Mouse (Mus musculus) embryonic facial prominence, embryonic 10.5 days (tissue): Measurements from ENCODE around the gene Smad9. TPM values are rescaled to one million over a fixed set of nuclear protein-coding genes. Genes with fewer than 3 reads are reported as not detected.
"Not testable (repeated sequence)": the region's sequence is repeated elsewhere in the genome, so short reads cannot be mapped to it uniquely, and the experiment has no call there.

Experiments
- DNase-seq: peaks from one replicate; pipeline ENCODE4 v3.0.0-alpha.2; 2017; ENCODE audit warnings: low spot score
- H3K27ac ChIP-seq: fragments of 300-500 bp; sonication (generic); replicated peaks from 2 replicates; pipeline ENCODE4 v1.5.1; 2016; ENCODE audit warnings: mild to moderate bottlenecking
- H3K27me3 ChIP-seq: fragments of 300-500 bp; sonication (generic); replicated peaks from 2 replicates; pipeline ENCODE4 v1.6.1; 2016; ENCODE audit warnings: low read depth, mild to moderate bottlenecking; ENCODE audit not compliant: poor library complexity, severe bottlenecking
- H3K36me3 ChIP-seq: fragments of 300-500 bp; sonication (generic); replicated peaks from 2 replicates; pipeline ENCODE4 v1.6.1; 2016; ENCODE audit warnings: mild to moderate bottlenecking, moderate library complexity
- H3K4me1 ChIP-seq: fragments of 300-500 bp; sonication (generic); 2 replicates; pipeline ENCODE4 v1.6.1; 2016
- H3K4me3 ChIP-seq: fragments of 300-500 bp; sonication (generic); 2 replicates; pipeline ENCODE4 v1.5.1; 2016; ENCODE audit warnings: mild to moderate bottlenecking, moderate library complexity
- H3K9me3 ChIP-seq: fragments of 300-500 bp; sonication (generic); 2 replicates; pipeline ENCODE4 v1.6.1; 2016; ENCODE audit warnings: mild to moderate bottlenecking
- WGBS: fragments of 180-500 bp; shearing (Covaris S2); methylation state at CpG from one replicate; pipeline ENCODE4 v1.1.7; 2016; 5-methylcytosine and 5-hydroxymethylcytosine counted together
- polyA plus RNA-seq: library from polyadenylated mRNA; unstranded; fragments of >200 nt; fragmentation: Nextera tagmentation; extraction: Ambion mirVana; gene quantifications from 2 replicates; pipeline ENCODE4 v1.2.1, GENCODE M21; 2016

Smad9 gene
- polyA plus RNA-seq, 1 experiment from 2014 or later, result 0.42 TPM

GRCm38 (mm10) chr3:54761258-54761657 is 5.9 kb downstream of the Smad9 start:
- Histone ChIP-seq H3K4me3 (no peak overlapping the region), H3K27ac (no peak overlapping the region), H3K27me3 (peaks cover 17% of the 10 kb centered on the region), H3K36me3 (no peaks in the 10 kb centered on the region), H3K9me3 (no peaks in the 10 kb centered on the region), H3K4me1 (peaks cover 20% of the 10 kb centered on the region)
- WGBS, result 96% methylated on average over 1 of the region's 1 CpGs
- no peak for DNase-seq

- Histone ChIP-seq H3K27me3 (no peaks in the 10 kb centered on the region), H3K36me3 (no peaks in the 10 kb centered on the region), H3K9me3 (no peaks in the 10 kb centered on the region), H3K4me3 (peak overlapping the region; percentile 37; the same call in 1 of the 2 replicates), H3K4me1 (peaks cover 14% of the 10 kb centered on the region), H3K27ac (0 out of 2 replicates have a peak overlapping the region, but pooled peaks have one; percentile 0)
- peak; percentile 42 for DNase-seq
- 70% methylated on average over 18 of the region's 18 CpGs for WGBS
Measured at GRCm38 (mm10) chr3:54764418-54764817, 9.0 kb downstream of the Smad9 start.

GRCm38 (mm10) chr3:54765521-54765920 is 10.1 kb downstream of the Smad9 start:
- H3K36me3 ChIP-seq, H3K9me3 ChIP-seq, H3K27ac ChIP-seq, DNase-seq, H3K4me3 ChIP-seq, H3K27me3 ChIP-seq: not testable (repeated sequence)
- H3K4me1 ChIP-seq, result peaks cover 14% of the 10 kb centered on the region
- WGBS, result 86% methylated on average over 6 of the region's 6 CpGs

GRCm38 (mm10) chr3:54766034-54766433 is 10.7 kb downstream of the Smad9 start:
- DNase-seq, result no peak
- H3K36me3 ChIP-seq, result no peaks in the 10 kb centered on the region
- no peaks in the 10 kb centered on the region for H3K27me3 ChIP-seq
- peaks cover 10% of the 10 kb centered on the region for H3K4me1 ChIP-seq
- H3K27ac ChIP-seq, result no peak overlapping the region
- H3K9me3 ChIP-seq, result no peaks in the 10 kb centered on the region
- no peak overlapping the region for H3K4me3 ChIP-seq
- 80% methylated on average over 14 of the region's 14 CpGs for WGBS

GRCm38 (mm10) chr3:54766811-54767210 is 11.4 kb downstream of the Smad9 start:
- no peaks in the 10 kb centered on the region for H3K27me3 ChIP-seq
- H3K36me3 ChIP-seq, result no peaks in the 10 kb centered on the region
- no peak for DNase-seq
- no peak overlapping the region for H3K4me3 ChIP-seq
- 90% methylated on average over 5 of the region's 5 CpGs for WGBS
- no peaks in the 10 kb centered on the region for H3K9me3 ChIP-seq
- peaks cover 7% of the 10 kb centered on the region for H3K4me1 ChIP-seq
- no peak overlapping the region for H3K27ac ChIP-seq

- no peaks in the 10 kb centered on the region for H3K36me3 ChIP-seq
- peaks cover 2% of the 10 kb centered on the region; the same call in 1 of the 2 replicates for H3K9me3 ChIP-seq
- H3K4me1 ChIP-seq, result peaks cover 7% of the 10 kb centered on the region
- H3K27ac ChIP-seq, result no peak overlapping the region
- no peaks in the 10 kb centered on the region for H3K27me3 ChIP-seq
- DNase-seq, result no peak
- WGBS, result 90% methylated on average over 8 of the region's 8 CpGs
- no peak overlapping the region for H3K4me3 ChIP-seq
Measured at GRCm38 (mm10) chr3:54768592-54768991, 13.2 kb downstream of the Smad9 start.

GRCm38 (mm10) chr3:54769349-54770275 is 14.2 kb downstream of the Smad9 start:
- Histone ChIP-seq H3K4me3 (no peak overlapping the region), H3K27me3 (no peaks in the 10 kb centered on the region), H3K27ac (no peak overlapping the region), H3K36me3 (no peaks in the 10 kb centered on the region), H3K9me3 (peaks cover 4% of the 10 kb centered on the region; the same call in 1 of the 2 replicates), H3K4me1 (no peaks in the 10 kb centered on the region)
- 78% methylated on average over 17 of the region's 17 CpGs for WGBS
- DNase-seq, result no peak

- peaks cover 4% of the 10 kb centered on the region; the same call in 1 of the 2 replicates for H3K9me3 ChIP-seq
- DNase-seq, result no peak
- 82% methylated on average over 6 of the region's 6 CpGs for WGBS
Measured at GRCm38 (mm10) chr3:54773613-54774012, 18.2 kb downstream of the Smad9 start.

GRCm38 (mm10) chr3:54775989-54776631 is 20.7 kb downstream of the Smad9 start:
- Histone ChIP-seq H3K4me3 (no peak overlapping the region), H3K36me3 (no peaks in the 10 kb centered on the region), H3K4me1 (peaks cover 6% of the 10 kb centered on the region), H3K27me3 (no peaks in the 10 kb centered on the region), H3K27ac (no peak overlapping the region), H3K9me3 (peaks cover 6% of the 10 kb centered on the region; the same call in 1 of the 2 replicates)
- 73% methylated on average over 7 of the region's 7 CpGs for WGBS
- no peak for DNase-seq

More at GRCm38 (mm10) chr3:54773613-54774012, 18.2 kb downstream of the Smad9 start:
- Histone ChIP-seq H3K4me3 (no peak overlapping the region), H3K27ac (no peak overlapping the region), H3K36me3 (no peaks in the 10 kb centered on the region), H3K4me1 (peaks cover 6% of the 10 kb centered on the region), H3K27me3 (no peaks in the 10 kb centered on the region)

GRCm38 (mm10) chr3:54790601-54791000 is 35.2 kb downstream of the Smad9 start:
- H3K27me3 ChIP-seq, result no peaks in the 10 kb centered on the region
- H3K27ac ChIP-seq, result no peak overlapping the region
- H3K4me1 ChIP-seq, result 0 out of 2 replicates have a peak, but pooled peaks cover 3% of the 10 kb centered on the region
- no peak for DNase-seq
- H3K4me3 ChIP-seq, result no peak overlapping the region
- peaks cover 8% of the 10 kb centered on the region for H3K36me3 ChIP-seq
- H3K9me3 ChIP-seq, result peaks cover 9% of the 10 kb centered on the region; the same call in 1 of the 2 replicates
- 60% methylated on average over 2 of the region's 2 CpGs for WGBS

- Histone ChIP-seq H3K4me1 (peaks cover 3% of the 10 kb centered on the region; the same call in 1 of the 2 replicates), H3K9me3 (peaks cover 9% of the 10 kb centered on the region; the same call in 1 of the 2 replicates), H3K27ac (no peak overlapping the region), H3K27me3 (0 out of 2 replicates have a peak, but pooled peaks cover 2% of the 10 kb centered on the region), H3K4me3 (no peak overlapping the region), H3K36me3 (peaks cover 8% of the 10 kb centered on the region)
- 79% methylated on average over 10 of the region's 10 CpGs for WGBS
- DNase-seq, result no peak
Measured at GRCm38 (mm10) chr3:54791822-54792677, 36.7 kb downstream of the Smad9 start.

GRCm38 (mm10) chr3:54793762-54794161 is 38.4 kb downstream of the Smad9 start:
- Histone ChIP-seq H3K4me1 (peaks cover 3% of the 10 kb centered on the region; the same call in 1 of the 2 replicates), H3K27ac (no peak overlapping the region), H3K4me3 (no peak overlapping the region), H3K36me3 (peaks cover 8% of the 10 kb centered on the region), H3K9me3 (peaks cover 9% of the 10 kb centered on the region; the same call in 1 of the 2 replicates), H3K27me3 (0 out of 2 replicates have a peak, but pooled peaks cover 10% of the 10 kb centered on the region)
- WGBS, result 89% methylated on average over 6 of the region's 6 CpGs
- no peak for DNase-seq
